Mouse (Mus musculus): ENCODE measurements around the gene Bckdhb.
"Not testable (repeated sequence)": the region's sequence is repeated elsewhere in the genome, so short reads cannot be mapped to it uniquely, and the experiment has no call there.

The Bckdhb gene

DNA sequence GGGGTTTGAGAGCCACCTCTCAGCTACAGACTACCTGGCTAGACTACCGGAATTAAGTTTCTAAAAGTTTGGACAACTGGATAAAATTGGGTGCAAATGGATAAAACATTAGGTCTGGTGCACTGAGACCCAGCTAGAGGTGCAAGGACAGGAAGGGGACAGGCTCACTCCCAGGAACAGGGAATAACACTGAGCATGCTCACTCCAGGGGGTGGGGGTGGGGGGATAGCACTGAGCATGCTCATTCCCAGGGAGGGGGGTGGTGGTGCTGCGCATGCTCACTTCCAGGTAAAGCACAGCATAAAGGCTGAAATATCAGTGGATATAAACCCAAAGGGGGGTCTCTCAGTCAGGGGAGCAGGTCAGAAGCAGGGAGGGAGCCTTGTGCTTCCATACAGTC lies 120.7 kb downstream of the Bckdhb start:
- DNase-seq (ENCODE audit: low spot score in 2 of 2), result no peak

DNA sequence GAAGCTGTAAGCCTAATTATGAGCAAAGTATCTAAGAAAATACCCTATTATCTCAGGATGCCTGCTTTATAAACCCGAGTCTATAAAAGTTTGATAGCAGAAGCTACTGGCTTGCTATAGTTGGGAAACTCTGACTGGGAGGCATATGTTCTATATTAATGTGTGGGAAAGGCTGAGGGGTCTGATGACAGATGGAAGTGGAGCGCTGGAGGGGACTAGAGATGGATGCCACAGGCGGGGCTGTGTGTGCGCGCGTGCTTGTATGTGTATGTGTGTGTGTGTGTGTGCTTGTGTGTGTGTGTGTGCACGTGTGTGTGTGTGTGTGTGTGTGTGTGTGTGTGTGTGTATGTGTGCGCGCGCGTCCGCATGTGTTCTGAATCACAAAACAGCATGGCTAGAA lies 121.4 kb downstream of the Bckdhb start:
- no peak for DNase-seq (ENCODE audit: low spot score in 2 of 2)

DNA sequence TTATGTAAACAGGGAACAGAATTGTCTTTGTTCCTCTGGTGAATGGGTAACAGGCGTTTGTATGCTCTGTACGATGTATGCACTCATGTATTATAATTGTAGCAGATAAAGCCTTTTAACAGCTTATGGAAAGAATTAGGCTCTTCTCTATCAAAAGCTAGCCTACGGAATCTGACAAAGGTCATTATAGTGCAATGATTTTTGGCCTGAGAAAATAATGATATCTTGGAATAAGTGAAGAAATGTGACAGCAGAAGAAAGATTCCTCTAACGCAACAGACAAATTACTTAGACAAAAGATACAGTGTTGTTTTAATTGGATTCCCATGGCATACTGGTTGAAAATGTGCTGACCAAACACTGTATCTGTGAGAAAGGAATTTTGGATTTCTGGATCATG lies 122.0 kb downstream of the Bckdhb start:
- no peak for DNase-seq (ENCODE audit: low spot score in 2 of 2)

- no peak for DNase-seq (ENCODE audit: low spot score in 2 of 2)
Observed at GRCm38 (mm10) chr9:84047436-84047835, 122.5 kb downstream of the Bckdhb start.

DNA sequence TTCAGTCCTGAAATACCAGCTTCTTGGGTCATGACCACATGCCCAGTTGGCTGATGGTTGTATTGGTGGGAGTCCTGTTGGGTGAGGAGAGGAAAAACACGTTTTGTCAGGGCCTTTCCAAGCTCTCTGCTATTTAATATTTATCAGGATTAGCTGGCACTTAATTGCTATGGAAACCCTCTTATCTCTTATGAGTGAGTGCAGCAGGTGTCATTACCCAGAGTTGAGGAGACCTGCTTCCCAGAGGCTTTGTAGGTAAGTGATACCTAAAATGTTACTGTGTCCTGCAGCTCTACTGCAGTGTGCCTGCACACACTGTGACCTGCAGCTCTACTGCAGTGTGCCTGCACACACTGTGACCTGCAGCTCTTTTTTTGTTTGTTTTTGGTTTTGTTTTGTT lies 124.2 kb downstream of the Bckdhb start:
- DNase-seq (ENCODE audit: low spot score in 2 of 2), result no peak

- no peak for DNase-seq (ENCODE audit: low spot score in 2 of 2)
Observed at GRCm38 (mm10) chr9:84050867-84051635, 126.1 kb downstream of the Bckdhb start.

- no peak for DNase-seq (ENCODE audit: low spot score in 2 of 2)
Observed at GRCm38 (mm10) chr9:84055125-84055807, 130.3 kb downstream of the Bckdhb start.

GRCm38 (mm10) chr9:84060781-84061180 lies 135.8 kb downstream of the Bckdhb start:
- DNase-seq (ENCODE audit: low spot score in 2 of 2), result not testable (repeated sequence)

- DNase-seq (ENCODE audit: low spot score in 2 of 2), result no peak
Observed at GRCm38 (mm10) chr9:84063617-84064016, 138.7 kb downstream of the Bckdhb start.

DNA sequence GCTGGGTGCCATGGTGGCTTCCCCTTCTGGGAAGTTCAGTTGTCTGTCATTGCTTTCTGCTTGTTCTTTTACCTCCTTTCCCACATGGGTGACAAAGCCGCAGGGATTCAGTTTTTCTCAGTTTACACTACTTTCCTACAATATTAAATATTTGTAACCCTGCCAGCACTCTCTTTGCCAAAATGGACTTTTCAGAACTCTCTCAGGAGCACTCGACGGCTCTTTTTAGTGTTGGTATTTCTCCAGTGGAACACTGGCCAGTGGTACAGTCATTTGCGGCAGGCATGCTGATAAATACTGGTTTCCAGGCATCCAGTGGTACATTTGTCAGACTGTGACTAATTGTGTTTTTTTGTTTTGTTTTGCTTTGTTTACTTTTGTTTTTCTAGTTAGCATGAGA lies 139.2 kb downstream of the Bckdhb start:
- DNase-seq (ENCODE audit: low spot score in 2 of 2), result no peak

DNA sequence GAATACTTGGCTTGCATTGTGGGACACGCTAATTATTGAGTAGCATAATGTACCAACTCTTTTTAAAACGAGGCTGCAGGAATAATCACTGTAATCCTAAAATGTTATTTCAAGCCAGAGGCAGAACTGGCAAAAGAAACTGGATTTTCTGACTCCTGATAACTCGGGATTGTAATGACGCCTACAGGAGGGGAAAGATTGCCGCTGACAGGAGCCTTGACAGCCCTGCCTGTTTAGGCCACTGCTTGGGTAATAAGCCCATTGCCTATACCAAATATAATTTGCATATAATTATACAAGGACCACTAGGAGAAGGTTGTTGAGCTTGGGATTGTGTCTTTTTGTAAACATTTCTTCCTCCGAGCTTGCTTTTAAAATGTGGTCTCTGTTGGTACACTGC lies 145.3 kb downstream of the Bckdhb start:
- DNase-seq (ENCODE audit: low spot score in 2 of 2), result no peak

- DNase-seq (ENCODE audit: low spot score in 2 of 2), result no peak
Observed at GRCm38 (mm10) chr9:84070740-84071139, 145.8 kb downstream of the Bckdhb start.

DNA sequence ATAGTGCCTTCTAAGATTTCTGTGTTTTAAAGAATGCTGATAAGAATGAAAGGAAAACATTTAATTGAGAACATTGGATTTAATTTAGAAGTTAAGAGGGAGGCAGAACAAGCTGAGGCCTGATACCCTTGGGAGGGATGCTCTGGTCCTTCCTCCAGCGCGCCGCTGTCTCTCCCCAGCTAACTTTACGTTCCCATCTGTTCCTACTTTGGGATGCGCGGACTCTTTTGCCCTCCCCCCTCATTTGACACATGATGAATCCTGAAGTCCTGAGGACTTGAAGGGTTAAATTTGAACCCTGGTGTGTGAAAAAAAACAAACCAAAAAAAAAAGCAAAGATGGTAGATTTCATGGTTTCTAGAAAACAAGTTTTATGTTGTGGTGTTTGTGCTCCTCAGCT lies 147.6 kb downstream of the Bckdhb start:
- DNase-seq (ENCODE audit: low spot score in 2 of 2), result no peak

GRCm38 (mm10) chr9:84073237-84073636 lies 148.3 kb downstream of the Bckdhb start:
- DNase-seq (ENCODE audit: low spot score in 2 of 2), result no peak

DNA sequence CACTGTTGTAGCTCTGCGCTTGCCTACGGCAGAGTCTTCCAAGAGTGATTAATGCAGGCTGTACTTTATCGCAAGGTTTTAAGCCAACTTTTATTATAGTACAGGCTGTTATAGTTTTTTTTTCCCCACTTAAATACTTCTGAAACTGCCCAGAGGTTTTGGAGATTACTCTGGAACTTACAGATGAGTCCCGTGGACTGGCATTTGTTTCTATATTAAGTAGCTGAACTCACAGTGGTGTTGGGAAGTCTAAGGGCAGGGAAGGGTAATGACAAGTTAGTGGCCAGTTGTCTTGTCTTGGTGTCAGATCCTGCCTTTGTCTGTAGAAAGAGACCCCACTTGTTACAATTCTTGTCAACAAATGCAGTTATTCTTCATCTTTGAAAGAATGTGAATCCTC lies 158.6 kb downstream of the Bckdhb start:
- DNase-seq (ENCODE audit: low spot score in 2 of 2), result no peak

DNA sequence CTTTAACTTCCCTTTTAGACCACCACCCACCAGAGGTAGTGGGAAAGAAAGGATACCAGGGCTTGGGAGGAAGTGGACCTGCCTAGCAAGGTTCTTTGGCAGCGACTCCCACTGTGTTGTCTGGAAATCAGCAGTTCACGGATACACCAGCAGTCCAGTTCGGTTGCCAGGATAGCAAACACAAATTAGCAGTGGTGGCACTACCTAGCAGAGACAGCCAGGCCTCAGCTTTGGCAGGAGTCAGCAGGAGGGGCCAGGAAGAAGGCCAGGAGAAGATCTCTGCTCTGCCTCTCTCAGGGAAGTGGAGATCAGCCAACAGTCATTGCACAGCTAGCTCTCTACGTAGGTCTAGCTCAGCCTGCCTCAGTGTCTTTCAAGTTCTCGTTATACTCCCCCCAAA lies 159.7 kb downstream of the Bckdhb start:
- DNase-seq (ENCODE audit: low spot score in 2 of 2), result no peak

GRCm38 (mm10) chr9:84090316-84091063 lies 165.5 kb downstream of the Bckdhb start:
- DNase-seq (ENCODE audit: low spot score in 2 of 2), result no peak

DNA sequence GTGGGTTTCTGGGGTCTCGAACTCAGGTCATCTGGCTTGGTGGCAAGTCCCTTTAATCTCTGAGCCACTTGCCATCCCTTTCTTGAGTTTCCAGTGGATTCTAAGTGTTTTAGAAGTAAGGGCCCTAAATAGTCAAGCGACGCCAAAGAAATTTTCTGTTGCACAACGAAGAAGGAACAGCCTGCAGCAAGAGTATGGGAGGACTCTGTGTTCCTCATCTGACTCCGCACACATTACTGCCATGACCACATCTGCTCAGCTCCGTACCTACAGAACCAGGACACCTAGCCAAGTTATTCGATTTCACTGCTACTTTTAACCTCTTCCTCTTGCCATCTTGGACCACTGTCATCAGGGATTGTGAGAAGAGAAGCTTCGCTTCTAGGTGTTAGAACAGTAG lies 168.0 kb downstream of the Bckdhb start:
- no peak for DNase-seq (ENCODE audit: low spot score in 2 of 2)

GRCm38 (mm10) chr9:84094111-84094510 lies 169.2 kb downstream of the Bckdhb start:
- DNase-seq (ENCODE audit: low spot score in 2 of 2), result no peak

GRCm38 (mm10) chr9:84096484-84097015 lies 171.6 kb downstream of the Bckdhb start:
- DNase-seq (ENCODE audit: low spot score in 2 of 2), result no peak

- DNase-seq (ENCODE audit: low spot score in 2 of 2), result no peak
Observed at GRCm38 (mm10) chr9:84103344-84103743, 178.4 kb downstream of the Bckdhb start.

- no peak for DNase-seq (ENCODE audit: low spot score in 2 of 2)
Observed at GRCm38 (mm10) chr9:84106438-84106837, 181.5 kb downstream of the Bckdhb start.
